Mouse (Mus musculus) gastrocnemius, adult 18-20 months (tissue): ENCODE results near the gene 1520401A03Rik. TPM values are rescaled to one million over a fixed set of nuclear protein-coding genes. Genes with fewer than 3 reads are reported as not detected.

Experiments used
- DNase-seq: peaks from one replicate; pipeline ENCODE4 v3.0.0; 2021; ENCODE audit warnings: low spot score
- total RNA-seq, 2 experiments: library from RNA; stranded (reverse); gene quantifications; 2 replicates each; pipeline ENCODE4 v1.2.3; 2021

The 1520401A03Rik gene
- total RNA-seq, 2 experiments from 2014 or later = not detected

GRCm38 (mm10) chr17:23700079-23700478, 22.5 kb downstream of the 1520401A03Rik start:
- DNase-seq = peak; percentile 92

DNA sequence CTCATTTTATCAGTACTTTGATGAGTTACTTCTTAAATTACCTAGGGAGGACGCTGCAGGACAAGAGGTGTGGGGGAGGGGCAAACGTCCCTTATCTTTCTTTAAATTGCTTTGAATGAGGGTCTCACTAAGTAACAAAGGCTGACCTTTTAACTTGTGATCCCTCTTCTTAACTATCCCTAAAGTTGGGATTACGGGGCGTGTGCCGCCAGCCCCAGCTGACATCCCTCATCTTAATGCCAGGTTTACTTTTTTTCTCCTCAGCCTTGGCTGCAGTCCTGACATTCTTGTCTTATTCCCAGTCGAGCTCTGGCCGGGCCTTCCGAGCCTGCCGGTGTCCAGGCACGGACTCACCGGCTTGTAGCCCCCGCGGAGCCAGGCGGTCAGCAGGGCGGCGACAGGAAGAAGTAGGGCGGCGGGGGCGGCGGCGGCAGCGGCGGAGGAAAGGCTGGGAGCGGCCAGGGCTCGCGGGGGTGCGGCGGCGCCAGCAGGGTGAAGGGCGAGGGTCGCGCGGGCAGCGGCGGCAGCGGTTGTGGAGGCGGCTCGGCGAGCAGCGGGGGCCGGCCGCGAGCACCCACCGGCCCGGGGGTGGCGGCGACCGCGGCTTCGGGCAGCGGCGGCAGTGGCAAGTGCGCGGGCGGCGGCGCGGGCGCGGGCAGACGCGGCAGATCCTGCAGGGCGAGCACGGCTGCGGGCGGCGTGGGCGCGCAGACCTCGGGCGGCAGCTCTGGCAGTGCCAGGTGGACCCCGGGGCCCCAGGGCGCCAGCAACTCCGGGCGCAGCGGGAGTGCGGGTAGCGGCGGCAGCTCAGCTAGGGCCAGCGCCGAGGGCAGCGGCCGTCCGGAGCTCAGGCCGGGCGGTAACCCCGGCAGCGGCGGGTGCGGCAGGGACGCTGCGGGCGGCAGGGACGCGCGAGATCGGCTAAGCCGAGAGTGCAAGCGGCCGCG, 23.2 kb downstream of the 1520401A03Rik start:
- peak; percentile 59 for DNase-seq

GRCm38 (mm10) chr17:23695801-23696200, 26.8 kb downstream of the 1520401A03Rik start:
- no peak for DNase-seq

- no peak for DNase-seq
These were observed 28.1 kb downstream of the 1520401A03Rik start for GRCm38 (mm10) chr17:23694491-23694890.

DNA sequence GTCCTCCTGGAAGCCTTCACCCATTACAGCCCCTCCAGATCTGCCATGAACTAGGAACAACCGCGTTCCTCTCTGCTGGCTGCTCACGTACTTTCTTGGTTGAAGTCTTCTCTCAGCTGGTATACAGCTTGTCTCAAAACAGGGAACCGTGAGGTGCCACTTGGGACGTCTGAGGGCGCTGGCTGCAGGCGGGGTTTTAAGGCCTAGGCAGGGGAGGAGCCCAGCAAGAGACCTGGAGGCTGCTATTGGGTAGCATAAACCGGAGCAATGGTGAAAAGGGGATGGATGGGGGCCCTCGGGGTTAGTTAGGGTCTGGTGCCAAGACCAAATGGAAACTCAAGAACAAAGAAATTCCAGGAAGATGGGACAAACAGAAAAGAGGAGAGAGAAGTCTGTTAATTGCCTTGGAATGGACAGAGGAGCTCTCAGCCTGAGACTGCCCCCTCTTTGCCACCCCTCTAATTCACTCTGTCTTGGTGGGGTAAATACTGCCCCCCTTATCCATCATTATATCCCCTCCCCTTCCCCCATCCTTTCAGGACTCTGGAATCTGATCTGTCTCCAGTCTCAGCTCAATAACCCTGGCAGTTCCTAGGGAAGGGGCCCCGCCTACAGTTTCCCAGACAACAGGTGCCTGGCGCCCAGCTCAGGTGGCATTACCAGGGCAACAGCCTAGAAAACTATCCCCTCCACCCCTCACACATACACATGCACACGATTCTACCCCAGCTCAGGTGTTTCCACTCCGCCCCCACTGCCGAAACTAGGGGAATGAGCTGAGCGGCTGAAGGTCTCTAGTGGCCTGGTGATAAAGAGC, 38.5 kb downstream of the 1520401A03Rik start, which contains the start of gene Cldn9:
TSS of gene Cldn9 (minus strand) at position 171 of the 817 bp plus-strand sequence.
- DNase-seq = no peak

- DNase-seq = no peak
These were observed 39.4 kb downstream of the 1520401A03Rik start for GRCm38 (mm10) chr17:23683226-23683625.

DNA sequence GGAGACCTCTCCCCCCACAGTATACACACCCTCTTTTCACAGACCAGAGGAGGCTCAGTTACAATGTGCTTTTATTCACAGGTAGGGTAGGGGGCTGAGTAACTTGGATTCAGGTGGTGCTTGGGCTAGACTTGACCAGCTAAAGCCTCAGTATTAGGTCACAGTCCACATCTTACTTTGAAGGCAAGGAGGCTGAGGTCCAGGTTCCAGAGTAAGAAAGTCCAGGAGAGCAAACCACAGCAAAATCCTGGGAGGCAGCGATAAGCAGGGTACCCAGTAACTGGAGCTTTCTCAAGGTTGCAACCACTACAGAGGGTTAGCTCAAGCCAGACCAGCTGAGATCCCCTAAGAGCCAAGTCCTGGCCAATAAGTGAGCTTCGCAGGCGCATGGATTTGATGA, 40.1 kb downstream of the 1520401A03Rik start:
- DNase-seq = no peak

DNA sequence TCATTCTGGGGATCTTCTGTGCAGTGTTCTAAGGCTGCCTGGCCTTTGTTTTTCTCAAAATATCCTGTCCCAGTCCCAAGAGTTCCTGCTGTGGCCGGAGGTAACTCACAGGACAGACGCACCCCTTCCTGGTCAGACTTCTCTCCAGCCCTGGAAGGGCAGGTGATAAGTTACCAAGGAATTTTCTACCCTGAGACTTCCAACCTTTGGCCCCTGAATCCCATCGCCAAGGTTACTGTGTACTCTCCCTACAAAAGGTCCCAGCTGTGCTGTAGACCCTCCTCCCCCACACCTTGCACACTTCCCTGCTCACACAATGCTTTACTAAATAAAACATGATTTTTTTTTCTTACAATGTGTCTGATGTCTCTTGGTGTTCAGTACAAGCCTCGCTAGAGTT, 40.5 kb downstream of the 1520401A03Rik start:
- no peak for DNase-seq

DNA sequence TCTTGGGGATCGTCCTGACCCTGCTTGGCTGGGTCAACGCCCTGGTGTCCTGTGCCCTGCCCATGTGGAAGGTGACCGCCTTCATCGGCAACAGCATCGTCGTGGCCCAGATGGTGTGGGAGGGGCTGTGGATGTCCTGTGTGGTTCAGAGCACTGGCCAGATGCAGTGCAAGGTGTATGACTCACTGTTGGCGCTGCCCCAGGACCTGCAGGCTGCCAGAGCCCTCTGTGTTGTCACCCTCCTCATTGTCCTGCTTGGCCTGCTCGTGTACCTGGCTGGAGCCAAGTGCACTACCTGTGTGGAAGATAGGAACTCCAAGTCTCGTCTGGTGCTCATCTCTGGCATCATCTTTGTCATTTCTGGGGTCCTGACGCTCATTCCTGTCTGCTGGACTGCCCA, 41.5 kb downstream of the 1520401A03Rik start:
- no peak for DNase-seq

- no peak for DNase-seq
These were observed 42.2 kb downstream of the 1520401A03Rik start for GRCm38 (mm10) chr17:23680336-23680735.

GRCm38 (mm10) chr17:23679127-23679835, 43.3 kb downstream of the 1520401A03Rik start, which contains the start of gene Cldn6:
Cldn6 (plus strand) TSS chr17:23679249.
- DNase-seq = no peak

DNA sequence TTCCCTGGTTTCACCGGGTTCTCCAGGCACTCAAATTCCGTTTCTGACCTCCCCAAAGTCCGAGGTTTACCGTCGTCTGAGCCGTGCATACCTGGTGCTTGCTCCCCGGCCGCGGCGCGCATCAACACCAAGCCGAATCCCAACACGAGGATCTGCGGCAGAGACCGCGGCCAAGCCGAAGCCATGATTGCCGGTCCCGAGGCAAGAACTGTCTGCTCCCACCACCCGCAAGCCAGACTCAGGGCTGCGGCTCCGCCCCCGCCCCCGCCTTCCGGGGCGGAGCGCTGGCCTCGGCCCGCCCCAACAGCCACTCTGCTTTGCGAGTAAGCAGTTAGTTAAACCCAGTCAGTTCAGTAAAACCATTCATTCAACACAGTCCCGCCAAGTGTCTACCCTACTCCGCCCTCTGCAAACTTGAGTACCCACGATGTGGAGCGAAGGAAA, 45.3 kb downstream of the 1520401A03Rik start, which contains the start of gene Tnfrsf12a:
TSS of gene Tnfrsf12a (minus strand) at position 233 of the 444 bp plus-strand sequence.
- DNase-seq = peak; percentile 85

DNA sequence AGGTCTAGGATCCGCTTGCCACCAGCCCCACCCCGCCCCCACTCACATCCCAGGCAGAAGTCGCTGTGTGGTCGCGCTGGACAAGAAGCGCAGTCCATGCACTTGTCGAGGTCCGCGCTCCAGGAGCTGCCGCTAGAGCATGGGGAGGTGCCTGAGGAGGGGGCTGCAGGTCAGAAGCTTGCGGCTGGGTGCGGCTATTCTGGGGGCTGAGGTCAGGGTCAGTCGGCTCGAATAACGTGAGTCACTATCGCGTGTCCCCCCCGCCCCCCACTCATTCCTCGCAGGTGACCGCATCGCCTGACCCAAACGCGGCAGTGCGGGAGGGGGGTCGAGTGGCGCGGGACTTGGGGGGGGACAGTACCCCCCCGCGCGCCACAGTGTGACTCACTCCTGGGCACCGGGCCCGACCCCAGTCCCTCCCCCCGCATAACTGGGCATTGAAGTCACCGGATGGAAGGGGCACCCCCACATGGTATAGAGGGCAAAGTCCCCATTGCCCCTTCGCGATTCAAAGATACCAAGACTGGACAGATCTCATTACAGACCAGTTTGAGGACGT, 46.0 kb downstream of the 1520401A03Rik start:
- DNase-seq = peak; percentile 59

DNA sequence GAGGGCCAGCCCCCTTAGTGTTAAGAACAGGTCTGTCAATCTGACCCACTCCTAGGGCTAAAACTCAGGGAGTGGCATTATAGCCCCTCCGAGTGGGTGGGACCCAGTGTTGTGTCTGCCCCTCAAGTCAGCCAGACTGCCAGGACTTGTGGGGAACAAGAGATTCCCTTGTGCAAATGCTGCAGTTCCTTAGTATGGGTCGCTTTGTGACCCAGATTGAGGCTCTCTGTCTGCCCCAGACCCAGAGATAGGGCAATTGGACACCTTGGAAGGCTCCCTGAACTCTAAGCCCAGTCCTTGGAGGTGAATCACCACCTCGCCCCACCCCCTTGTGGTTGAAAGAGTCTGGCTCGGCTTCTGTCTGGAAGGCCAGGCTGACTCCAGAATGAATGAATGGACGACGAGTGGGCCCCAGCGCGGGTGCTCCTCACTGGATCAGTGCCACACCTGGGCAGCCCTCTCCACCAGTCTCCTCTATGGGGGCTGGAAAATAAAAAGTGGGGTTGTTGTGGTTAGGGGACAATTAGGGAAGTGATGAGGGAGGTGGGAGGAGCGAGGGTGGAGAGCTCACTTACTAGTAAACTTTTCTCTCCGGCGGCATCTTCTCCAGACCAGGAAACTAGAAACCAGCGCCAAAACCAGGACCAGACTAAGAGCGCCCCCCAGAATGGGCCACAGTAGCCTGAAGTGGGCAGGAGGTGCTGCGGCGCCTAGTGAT, 46.9 kb downstream of the 1520401A03Rik start:
- peak; percentile 76 for DNase-seq

- DNase-seq = peak; percentile 63
These were observed 47.5 kb downstream of the 1520401A03Rik start for GRCm38 (mm10) chr17:23675127-23675526.

- peak; percentile 32 for DNase-seq
These were observed 48.2 kb downstream of the 1520401A03Rik start for GRCm38 (mm10) chr17:23674271-23674952.

GRCm38 (mm10) chr17:23673424-23674073, 49.0 kb downstream of the 1520401A03Rik start, which contains the start of the genes Hcfc1r1 and Thoc6:
Hcfc1r1 (plus strand) TSS chr17:23673596.
Thoc6 (minus strand) TSS chr17:23673882.
- DNase-seq = peak; percentile 93

DNA sequence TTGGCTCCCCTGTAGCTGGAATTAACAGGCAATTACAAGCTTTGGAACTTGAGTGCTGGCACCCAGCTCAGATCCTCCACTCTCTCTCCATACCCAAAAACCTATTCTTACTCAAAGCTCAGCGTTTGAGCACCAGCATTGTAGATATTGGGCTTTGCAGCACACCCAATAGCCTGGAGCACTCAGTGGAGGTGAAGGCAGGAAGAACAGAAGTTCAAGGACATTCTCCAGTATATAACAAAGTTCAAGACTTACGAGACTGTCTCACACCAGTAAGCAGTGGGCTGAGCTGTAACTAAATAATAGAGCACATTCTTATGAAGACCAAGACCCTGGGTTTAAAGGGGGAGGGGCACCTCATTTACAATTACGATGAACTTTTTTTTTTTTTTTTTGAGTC, 49.8 kb downstream of the 1520401A03Rik start:
- DNase-seq = no peak

DNA sequence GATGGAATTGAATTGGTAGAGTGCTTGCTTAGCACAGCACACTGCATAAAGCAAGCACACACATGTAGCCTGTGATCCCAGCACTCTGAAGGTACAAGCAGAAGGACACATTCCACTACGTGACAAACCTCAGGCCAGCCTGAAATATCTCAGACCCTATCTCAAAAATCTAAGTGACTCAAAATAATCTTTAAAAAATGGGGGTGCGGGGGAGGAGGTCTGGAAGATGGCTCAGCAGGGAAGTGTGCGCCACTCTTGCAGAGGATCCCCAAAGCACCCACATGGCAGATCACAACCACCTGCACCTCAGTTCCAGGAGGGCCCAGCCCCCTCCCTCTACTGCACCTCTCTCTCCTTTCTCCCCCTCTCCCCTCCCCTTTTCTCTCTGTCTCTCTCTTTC, 51.1 kb downstream of the 1520401A03Rik start:
- DNase-seq = no peak
